Mouse (Mus musculus): ENCODE data around the gene Dnah10. TPM values are rescaled to one million over a fixed set of nuclear protein-coding genes. Genes with fewer than 3 reads are reported as not detected.

Dnah10 gene
- polyA plus RNA-seq, 1 experiment = 16.2 TPM

GRCm38 (mm10) chr5:124851572-124851971 lies 126.7 kb downstream of the Dnah10 start:
- TF ChIP-seq CTCF (IDR thresholded peaks at IDR 0.05; ENCODE audit: control insufficient read depth, insufficient read depth, insufficient replicate concordance, low read depth, low read length) (no peak), POLR2A (IDR thresholded peaks at IDR 0.05; ENCODE audit: control insufficient read depth, low read depth, low read length) (no peak)
- Histone ChIP-seq H3K4me3 (ENCODE audit: control insufficient read depth, low read depth, low read length) (no peak overlapping the region), H3K27me3 (ENCODE audit: control insufficient read depth, insufficient read depth, low read length) (no peaks in the 10 kb centered on the region), H3K4me1 (ENCODE audit: control insufficient read depth, insufficient read depth, low read length) (no peaks in the 10 kb centered on the region), H3K36me3 (ENCODE audit: control insufficient read depth, insufficient read depth, low read length) (no peaks in the 10 kb centered on the region; the same call in 1 of the 2 replicates), H3K27ac (ENCODE audit: control insufficient read depth, insufficient read depth, low read depth, low read length) (no peak overlapping the region)

GRCm38 (mm10) chr5:124852294-124852693 lies 127.4 kb downstream of the Dnah10 start:
- no peak overlapping the region for H3K27ac ChIP-seq (ENCODE audit: control insufficient read depth, insufficient read depth, low read depth, low read length)

GRCm38 (mm10) chr5:124853079-124853478 lies 128.2 kb downstream of the Dnah10 start:
- H3K36me3 ChIP-seq (ENCODE audit: control insufficient read depth, insufficient read depth, low read length) = no peaks in the 10 kb centered on the region; the same call in 1 of the 2 replicates
- no peaks in the 10 kb centered on the region for H3K27me3 ChIP-seq (ENCODE audit: control insufficient read depth, insufficient read depth, low read length)
- H3K4me1 ChIP-seq (ENCODE audit: control insufficient read depth, insufficient read depth, low read length) = no peaks in the 10 kb centered on the region
- no peak overlapping the region for H3K4me3 ChIP-seq (ENCODE audit: control insufficient read depth, low read depth, low read length)
- TF ChIP-seq CTCF (IDR thresholded peaks at IDR 0.05; ENCODE audit: control insufficient read depth, insufficient read depth, insufficient replicate concordance, low read depth, low read length) (no peak), POLR2A (IDR thresholded peaks at IDR 0.05; ENCODE audit: control insufficient read depth, low read depth, low read length) (no peak)
- no peak overlapping the region for H3K27ac ChIP-seq (ENCODE audit: control insufficient read depth, insufficient read depth, low read depth, low read length)

More at GRCm38 (mm10) chr5:124852294-124852693, 127.4 kb downstream of the Dnah10 start:
- H3K4me1 ChIP-seq (ENCODE audit: control insufficient read depth, insufficient read depth, low read length) = no peaks in the 10 kb centered on the region
- H3K4me3 ChIP-seq (ENCODE audit: control insufficient read depth, low read depth, low read length) = no peak overlapping the region
- H3K36me3 ChIP-seq (ENCODE audit: control insufficient read depth, insufficient read depth, low read length) = no peaks in the 10 kb centered on the region; the same call in 1 of the 2 replicates
- TF ChIP-seq CTCF (IDR thresholded peaks at IDR 0.05; ENCODE audit: control insufficient read depth, insufficient read depth, insufficient replicate concordance, low read depth, low read length) (no peak), POLR2A (IDR thresholded peaks at IDR 0.05; ENCODE audit: control insufficient read depth, low read depth, low read length) (no peak)
- H3K27me3 ChIP-seq (ENCODE audit: control insufficient read depth, insufficient read depth, low read length) = no peaks in the 10 kb centered on the region

GRCm38 (mm10) chr5:124854202-124854601 lies 129.3 kb downstream of the Dnah10 start:
- Histone ChIP-seq H3K36me3 (ENCODE audit: control insufficient read depth, insufficient read depth, low read length) (no peaks in the 10 kb centered on the region; the same call in 1 of the 2 replicates), H3K27ac (ENCODE audit: control insufficient read depth, insufficient read depth, low read depth, low read length) (no peak overlapping the region), H3K4me1 (ENCODE audit: control insufficient read depth, insufficient read depth, low read length) (no peaks in the 10 kb centered on the region), H3K27me3 (ENCODE audit: control insufficient read depth, insufficient read depth, low read length) (no peaks in the 10 kb centered on the region), H3K4me3 (ENCODE audit: control insufficient read depth, low read depth, low read length) (no peak overlapping the region)
- no peak for TF ChIP-seq POLR2A (IDR thresholded peaks at IDR 0.05; ENCODE audit: control insufficient read depth, low read depth, low read length)
- TF ChIP-seq CTCF (IDR thresholded peaks at IDR 0.05; ENCODE audit: control insufficient read depth, insufficient read depth, insufficient replicate concordance, low read depth, low read length) = no peak

GRCm38 (mm10) chr5:124860013-124860412 lies 135.1 kb downstream of the Dnah10 start:
- Histone ChIP-seq H3K4me3 (ENCODE audit: control insufficient read depth, low read depth, low read length) (peak overlapping the region; percentile 73), H3K27ac (ENCODE audit: control insufficient read depth, insufficient read depth, low read depth, low read length) (no peak overlapping the region; the same call in 1 of the 2 replicates), H3K27me3 (ENCODE audit: control insufficient read depth, insufficient read depth, low read length) (no peaks in the 10 kb centered on the region), H3K36me3 (ENCODE audit: control insufficient read depth, insufficient read depth, low read length) (no peaks in the 10 kb centered on the region; the same call in none of the 2 replicates), H3K4me1 (ENCODE audit: control insufficient read depth, insufficient read depth, low read length) (peaks cover 4% of the 10 kb centered on the region)
- TF ChIP-seq CTCF (IDR thresholded peaks at IDR 0.05; ENCODE audit: control insufficient read depth, insufficient read depth, insufficient replicate concordance, low read depth, low read length) (no peak), POLR2A (IDR thresholded peaks at IDR 0.05; ENCODE audit: control insufficient read depth, low read depth, low read length) (no peak)

- H3K4me3 ChIP-seq (ENCODE audit: control insufficient read depth, low read depth, low read length) = peak overlapping the region; percentile 94
- H3K27me3 ChIP-seq (ENCODE audit: control insufficient read depth, insufficient read depth, low read length) = no peaks in the 10 kb centered on the region
- H3K36me3 ChIP-seq (ENCODE audit: control insufficient read depth, insufficient read depth, low read length) = no peaks in the 10 kb centered on the region; the same call in none of the 2 replicates
- H3K27ac ChIP-seq (ENCODE audit: control insufficient read depth, insufficient read depth, low read depth, low read length) = peak overlapping the region; percentile 99
- no peak for TF ChIP-seq POLR2A (IDR thresholded peaks at IDR 0.05; ENCODE audit: control insufficient read depth, low read depth, low read length)
- no peak for TF ChIP-seq CTCF (IDR thresholded peaks at IDR 0.05; ENCODE audit: control insufficient read depth, insufficient read depth, insufficient replicate concordance, low read depth, low read length)
- peaks cover 4% of the 10 kb centered on the region for H3K4me1 ChIP-seq (ENCODE audit: control insufficient read depth, insufficient read depth, low read length)
These were observed 136.6 kb downstream of the Dnah10 start for GRCm38 (mm10) chr5:124861463-124861862.

- Histone ChIP-seq H3K36me3 (ENCODE audit: control insufficient read depth, insufficient read depth, low read length) (no peaks in the 10 kb centered on the region; the same call in none of the 2 replicates), H3K4me3 (ENCODE audit: control insufficient read depth, low read depth, low read length) (peak within 1 kb of the TSS; percentile 94), H3K27me3 (ENCODE audit: control insufficient read depth, insufficient read depth, low read length) (no peaks in the 10 kb centered on the region), H3K27ac (ENCODE audit: control insufficient read depth, insufficient read depth, low read depth, low read length) (peak within 1 kb of the TSS; percentile 99), H3K4me1 (ENCODE audit: control insufficient read depth, insufficient read depth, low read length) (peaks cover 4% of the 10 kb centered on the region)
- no peak for TF ChIP-seq CTCF (IDR thresholded peaks at IDR 0.05; ENCODE audit: control insufficient read depth, insufficient read depth, insufficient replicate concordance, low read depth, low read length)
- peak; percentile 71 for TF ChIP-seq POLR2A (IDR thresholded peaks at IDR 0.05; ENCODE audit: control insufficient read depth, low read depth, low read length)
These were observed 137.4 kb downstream of the Dnah10 start, which contains the start of the genes Ccdc92 and Zfp664 for GRCm38 (mm10) chr5:124862013-124862866. Ccdc92 (minus strand) TSS chr5:124862424. Zfp664 (plus strand) TSS chr5:124862691.
